Mouse (Mus musculus): ENCODE measurements around the gene Stat1. TPM values are rescaled to one million over a fixed set of nuclear protein-coding genes. Genes with fewer than 3 reads are reported as not detected.

Gene Stat1
- polyA plus RNA-seq, 1 experiment from 2014 or later, result 17.9 TPM

GRCm38 (mm10) chr1:52113666-52114069, 5.6 kb upstream of the Stat1 start:
- under 1% methylated on average over 32 of the region's 32 CpGs for WGBS
- H3K27me3 ChIP-seq (ENCODE audit: insufficient read depth, poor library complexity, severe bottlenecking), result no peaks in the 10 kb centered on the region
- H3K9me3 ChIP-seq, result no peaks in the 10 kb centered on the region
- DNase-seq (ENCODE audit: low spot score), result peak; percentile 98
- H3K27ac ChIP-seq, result peak overlapping the region; percentile 93
- H3K36me3 ChIP-seq, result no peaks in the 10 kb centered on the region
- H3K4me3 ChIP-seq, result peak overlapping the region; percentile 55
- peaks cover 5% of the 10 kb centered on the region for H3K4me1 ChIP-seq

DNA sequence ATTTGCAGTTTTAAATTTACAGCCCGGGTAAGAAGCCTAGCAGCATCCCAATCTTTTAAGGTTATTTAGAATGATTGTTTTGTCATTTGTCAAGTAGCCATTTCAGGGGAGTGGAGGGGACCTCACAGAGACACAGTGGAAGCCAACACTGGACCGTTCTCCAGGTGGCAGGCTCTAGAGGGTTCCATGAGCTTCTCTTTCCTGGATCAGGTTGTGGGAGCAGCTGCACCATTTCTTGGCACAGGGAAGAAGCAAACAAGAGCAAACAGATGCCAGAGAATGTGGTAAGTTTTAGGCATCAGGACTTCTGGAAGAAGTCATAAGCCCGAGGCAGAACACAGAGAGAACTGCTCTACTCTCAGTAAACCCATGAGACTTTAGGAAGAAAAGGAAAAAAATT, 2.8 kb upstream of the Stat1 start:
- no peaks in the 10 kb centered on the region for H3K36me3 ChIP-seq

DNA sequence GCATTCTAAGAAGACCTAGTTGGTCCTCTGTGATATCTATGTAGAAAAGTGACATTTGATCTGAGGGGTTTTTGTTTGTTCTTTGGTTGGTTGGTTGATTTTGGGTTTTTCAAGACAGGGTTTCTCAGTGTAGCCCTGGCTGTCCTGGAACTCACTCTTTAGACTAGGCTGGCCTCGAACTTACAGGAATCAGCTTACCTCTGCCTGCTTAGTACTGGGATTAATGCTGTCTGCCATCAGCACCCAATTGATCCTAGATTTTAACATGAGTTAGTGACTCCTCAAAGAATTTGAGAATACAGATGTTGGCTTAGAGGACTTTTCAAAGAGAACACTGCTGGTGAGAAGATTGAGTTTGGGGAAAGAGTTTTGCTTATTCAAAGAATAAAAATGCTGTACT, 1.5 kb upstream of the Stat1 start:
- Histone ChIP-seq H3K27ac (no peak overlapping the region), H3K4me1 (peaks cover 5% of the 10 kb centered on the region), H3K4me3 (no peak overlapping the region), H3K27me3 (ENCODE audit: insufficient read depth, poor library complexity, severe bottlenecking) (no peaks in the 10 kb centered on the region), H3K36me3 (no peaks in the 10 kb centered on the region; the same call in 1 of the 2 replicates), H3K9me3 (no peaks in the 10 kb centered on the region)
- WGBS, result 83% methylated on average over 1 of the region's 1 CpGs
- DNase-seq (ENCODE audit: low spot score), result no peak

More for the DNA sequence above, 2.8 kb upstream of the Stat1 start:
- WGBS, result 78% methylated on average over 3 of the region's 3 CpGs
- no peak for DNase-seq (ENCODE audit: low spot score)
- Histone ChIP-seq H3K9me3 (no peaks in the 10 kb centered on the region), H3K27me3 (ENCODE audit: insufficient read depth, poor library complexity, severe bottlenecking) (no peaks in the 10 kb centered on the region), H3K4me1 (peaks cover 5% of the 10 kb centered on the region), H3K27ac (no peak overlapping the region), H3K4me3 (no peak overlapping the region)

GRCm38 (mm10) chr1:52119691-52120090, 451 bp downstream of the Stat1 start:
- Histone ChIP-seq H3K27ac (peak overlapping the region; percentile 88; the same call in 1 of the 2 replicates), H3K4me3 (peak overlapping the region; percentile 93), H3K9me3 (no peaks in the 10 kb centered on the region), H3K4me1 (no peaks in the 10 kb centered on the region), H3K27me3 (ENCODE audit: insufficient read depth, poor library complexity, severe bottlenecking) (no peaks in the 10 kb centered on the region), H3K36me3 (peaks cover 3% of the 10 kb centered on the region; the same call in 1 of the 2 replicates)
- no peak for DNase-seq (ENCODE audit: low spot score)
- under 1% methylated on average over 20 of the region's 20 CpGs for WGBS

DNA sequence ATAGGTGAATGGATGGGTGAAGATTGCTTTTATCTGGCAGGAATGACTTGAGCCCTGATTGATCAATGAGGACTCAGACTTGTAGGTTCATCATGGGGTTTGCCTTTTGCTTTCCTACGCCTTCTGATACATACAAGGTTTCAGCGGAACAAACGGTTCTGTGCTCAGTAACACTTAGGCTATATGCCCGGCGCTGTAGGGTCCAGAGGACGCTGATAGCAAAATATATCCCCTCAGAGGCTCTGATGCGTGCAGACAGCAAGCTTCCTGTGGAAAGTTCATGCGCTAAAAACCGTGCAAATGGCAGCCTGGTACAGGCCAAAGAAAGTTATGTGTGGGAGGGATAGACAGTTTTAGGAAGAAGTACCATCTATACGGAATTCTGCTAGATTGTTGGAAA, 951 bp downstream of the Stat1 start:
- WGBS, result 28% methylated on average over 10 of the region's 10 CpGs
- Histone ChIP-seq H3K4me1 (no peaks in the 10 kb centered on the region), H3K27ac (no peak overlapping the region; the same call in 1 of the 2 replicates), H3K27me3 (ENCODE audit: insufficient read depth, poor library complexity, severe bottlenecking) (no peaks in the 10 kb centered on the region), H3K4me3 (peak overlapping the region; percentile 93), H3K9me3 (no peaks in the 10 kb centered on the region), H3K36me3 (peaks cover 3% of the 10 kb centered on the region; the same call in 1 of the 2 replicates)
- no peak for DNase-seq (ENCODE audit: low spot score)

DNA sequence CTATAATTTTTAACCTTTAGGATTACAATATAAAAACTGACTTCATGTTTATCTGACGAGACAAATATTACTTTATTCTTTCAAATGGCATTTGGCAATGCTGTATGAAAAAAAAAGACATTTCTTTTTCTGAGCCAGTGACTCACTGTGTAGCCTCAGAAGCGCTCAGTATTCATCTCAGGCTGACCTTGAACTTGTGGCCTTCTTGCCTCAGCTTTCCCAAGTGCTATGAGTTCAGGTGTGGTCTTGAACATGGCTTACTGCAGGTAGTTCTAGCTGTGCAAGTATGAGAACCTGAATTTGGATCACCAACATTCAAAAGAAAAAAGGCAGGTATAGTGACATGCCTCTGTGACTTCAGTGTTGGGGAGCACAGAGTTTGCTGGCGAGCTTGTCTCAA, 1.8 kb downstream of the Stat1 start:
- Histone ChIP-seq H3K27me3 (ENCODE audit: insufficient read depth, poor library complexity, severe bottlenecking) (no peaks in the 10 kb centered on the region), H3K36me3 (peaks cover 11% of the 10 kb centered on the region), H3K4me3 (no peak overlapping the region), H3K27ac (no peak overlapping the region), H3K9me3 (no peaks in the 10 kb centered on the region), H3K4me1 (no peaks in the 10 kb centered on the region)
- 84% methylated on average over 3 of the region's 3 CpGs for WGBS
- DNase-seq (ENCODE audit: low spot score), result no peak

- WGBS, result 55% methylated on average over 3 of the region's 3 CpGs
- peaks cover 31% of the 10 kb centered on the region for H3K36me3 ChIP-seq
Measured at GRCm38 (mm10) chr1:52124818-52125217, 5.6 kb downstream of the Stat1 start.

DNA sequence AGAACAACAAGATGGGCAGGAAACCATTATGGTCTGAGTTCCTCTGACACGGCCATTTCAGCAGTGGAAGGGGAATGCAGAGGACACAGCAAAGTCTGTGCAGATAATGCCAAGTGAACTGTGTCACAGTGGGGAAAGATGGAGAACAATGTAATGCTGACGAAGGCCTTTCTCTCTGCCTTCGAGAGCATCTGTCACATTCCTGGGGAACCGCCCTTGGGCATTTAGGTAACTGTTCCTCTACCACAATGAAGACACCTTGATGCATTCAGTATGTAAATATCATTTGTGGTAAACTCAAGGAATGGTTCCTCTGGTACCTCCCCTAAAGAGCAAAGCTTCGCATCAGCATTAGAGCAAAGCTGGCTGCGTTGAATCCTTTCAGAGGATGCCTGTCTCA, 8.1 kb downstream of the Stat1 start:
- 91% methylated on average over 6 of the region's 6 CpGs for whole genome bisulfite sequencing
- Histone ChIP-seq H3K4me1 (no peaks in the 10 kb centered on the region), H3K4me3 (no peak overlapping the region), H3K9me3 (no peaks in the 10 kb centered on the region), H3K36me3 (peaks cover 31% of the 10 kb centered on the region), H3K27me3 (ENCODE audit: insufficient read depth, poor library complexity, severe bottlenecking) (no peaks in the 10 kb centered on the region), H3K27ac (no peak overlapping the region)
- no peak for DNase-seq (ENCODE audit: low spot score)

More at GRCm38 (mm10) chr1:52124818-52125217, 5.6 kb downstream of the Stat1 start:
- Histone ChIP-seq H3K4me1 (no peaks in the 10 kb centered on the region), H3K27ac (no peak overlapping the region), H3K27me3 (ENCODE audit: insufficient read depth, poor library complexity, severe bottlenecking) (no peaks in the 10 kb centered on the region), H3K9me3 (no peaks in the 10 kb centered on the region), H3K4me3 (no peak overlapping the region)
- no peak for DNase-seq (ENCODE audit: low spot score)

GRCm38 (mm10) chr1:52129794-52130193, 10.6 kb downstream of the Stat1 start:
- Histone ChIP-seq H3K27ac (no peak overlapping the region), H3K9me3 (no peaks in the 10 kb centered on the region), H3K4me3 (no peak overlapping the region), H3K36me3 (peaks cover 31% of the 10 kb centered on the region), H3K4me1 (no peaks in the 10 kb centered on the region), H3K27me3 (ENCODE audit: insufficient read depth, poor library complexity, severe bottlenecking) (no peaks in the 10 kb centered on the region)
- no peak for DNase-seq (ENCODE audit: low spot score)
- 55% methylated on average over 6 of the region's 6 CpGs for WGBS

- WGBS, result 80% methylated on average over 11 of the region's 11 CpGs
- Histone ChIP-seq H3K9me3 (no peaks in the 10 kb centered on the region), H3K36me3 (peaks cover 20% of the 10 kb centered on the region), H3K4me1 (no peaks in the 10 kb centered on the region), H3K27ac (no peak overlapping the region), H3K27me3 (ENCODE audit: insufficient read depth, poor library complexity, severe bottlenecking) (no peaks in the 10 kb centered on the region), H3K4me3 (no peak overlapping the region)
- no peak for DNase-seq (ENCODE audit: low spot score)
Measured at GRCm38 (mm10) chr1:52131787-52132377, 12.6 kb downstream of the Stat1 start.

- Histone ChIP-seq H3K36me3 (peaks cover 16% of the 10 kb centered on the region; the same call in 1 of the 2 replicates), H3K4me1 (peaks cover 3% of the 10 kb centered on the region; the same call in 1 of the 2 replicates), H3K27me3 (ENCODE audit: insufficient read depth, poor library complexity, severe bottlenecking) (no peaks in the 10 kb centered on the region), H3K27ac (no peak overlapping the region), H3K9me3 (no peaks in the 10 kb centered on the region), H3K4me3 (no peak overlapping the region)
- DNase-seq (ENCODE audit: low spot score), result no peak
- WGBS, result 86% methylated on average over 8 of the region's 8 CpGs
Measured at GRCm38 (mm10) chr1:52133254-52133653, 14.0 kb downstream of the Stat1 start.

DNA sequence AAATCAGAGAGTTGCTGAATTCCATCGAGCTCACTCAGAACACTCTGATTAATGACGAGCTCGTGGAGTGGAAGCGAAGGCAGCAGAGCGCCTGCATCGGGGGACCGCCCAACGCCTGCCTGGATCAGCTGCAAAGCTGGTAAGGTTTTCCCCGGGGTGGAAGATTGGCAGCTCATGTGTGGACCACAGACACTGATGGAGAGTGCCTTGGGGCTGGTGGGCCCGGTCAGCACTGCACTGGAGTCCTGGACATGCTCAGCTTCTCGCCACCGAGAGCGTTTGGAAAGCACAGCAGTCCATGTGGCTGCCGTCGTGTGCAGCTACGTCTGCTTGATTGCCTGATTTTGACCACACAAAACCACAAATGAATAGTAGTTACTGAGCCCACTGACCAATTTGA, 18.1 kb downstream of the Stat1 start:
- no peak overlapping the region for H3K27ac ChIP-seq
- H3K36me3 ChIP-seq, result peaks cover 18% of the 10 kb centered on the region; the same call in 1 of the 2 replicates
- H3K9me3 ChIP-seq, result no peaks in the 10 kb centered on the region
- no peak for DNase-seq (ENCODE audit: low spot score)
- no peak overlapping the region for H3K4me3 ChIP-seq
- no peaks in the 10 kb centered on the region for H3K27me3 ChIP-seq (ENCODE audit: insufficient read depth, poor library complexity, severe bottlenecking)
- 72% methylated on average over 16 of the region's 16 CpGs for WGBS
- H3K4me1 ChIP-seq, result peaks cover 15% of the 10 kb centered on the region

DNA sequence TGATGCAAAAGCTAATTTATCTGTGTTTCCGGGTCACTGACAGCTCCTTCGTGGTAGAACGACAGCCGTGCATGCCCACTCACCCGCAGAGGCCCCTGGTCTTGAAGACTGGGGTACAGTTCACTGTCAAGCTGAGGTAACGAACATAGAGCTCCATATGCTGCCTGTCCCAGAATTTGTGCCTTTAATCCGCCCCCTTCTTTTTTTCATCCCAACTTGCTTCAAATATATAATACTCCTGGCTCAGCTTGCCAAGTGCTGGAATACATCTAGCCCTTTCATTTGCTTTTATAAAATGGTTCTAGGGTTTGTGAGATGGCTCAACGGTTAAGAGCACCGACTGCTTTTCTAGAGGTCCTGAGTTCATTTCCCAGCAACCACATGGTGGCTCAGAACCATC, 21.3 kb downstream of the Stat1 start:
- Histone ChIP-seq H3K27ac (no peak overlapping the region), H3K4me3 (no peak overlapping the region), H3K4me1 (peaks cover 25% of the 10 kb centered on the region), H3K36me3 (peaks cover 21% of the 10 kb centered on the region), H3K27me3 (ENCODE audit: insufficient read depth, poor library complexity, severe bottlenecking) (no peaks in the 10 kb centered on the region), H3K9me3 (no peaks in the 10 kb centered on the region)
- DNase-seq (ENCODE audit: low spot score), result no peak
- 85% methylated on average over 9 of the region's 9 CpGs for WGBS

DNA sequence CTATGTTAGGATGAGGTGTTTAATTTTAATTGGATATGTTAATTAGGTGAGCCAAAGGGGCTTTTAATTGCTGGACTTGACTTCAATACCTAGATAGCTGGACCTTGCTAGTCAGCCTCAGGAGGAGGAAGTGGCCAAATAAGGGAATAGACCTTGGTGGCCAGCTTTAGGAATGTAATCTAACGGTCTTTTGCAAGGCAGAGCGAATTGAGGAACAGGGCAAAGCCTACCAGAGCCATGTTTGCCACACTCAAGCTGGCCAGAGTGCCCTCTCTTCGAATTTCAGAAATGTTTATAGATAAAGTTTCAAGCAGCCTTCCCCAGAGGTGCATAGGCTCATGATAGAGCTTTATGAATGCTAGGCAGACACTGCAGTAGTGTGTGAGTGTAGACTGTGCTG, 22.2 kb downstream of the Stat1 start:
- no peaks in the 10 kb centered on the region for H3K9me3 ChIP-seq
- no peak for DNase-seq (ENCODE audit: low spot score)
- peak overlapping the region; percentile 63 for H3K27ac ChIP-seq
- no peaks in the 10 kb centered on the region for H3K27me3 ChIP-seq (ENCODE audit: insufficient read depth, poor library complexity, severe bottlenecking)
- WGBS, result 42% methylated on average over 3 of the region's 3 CpGs
- H3K4me3 ChIP-seq, result no peak overlapping the region
- peaks cover 25% of the 10 kb centered on the region for H3K4me1 ChIP-seq
- peaks cover 17% of the 10 kb centered on the region for H3K36me3 ChIP-seq
